Mouse (Mus musculus) inflammation-experienced regulatory T-cells, adult 6 months (primary cell): ENCODE measurements around the gene Garnl3. TPM values are rescaled to one million over a fixed set of nuclear protein-coding genes. Genes with fewer than 3 reads are reported as not detected.
"Not testable (repeated sequence)": the region's sequence is repeated elsewhere in the genome, so short reads cannot be mapped to it uniquely, and the experiment has no call there.

Experiments
- ATAC-seq: one replicate; pipeline ENCODE4 v1.8.0; 2017
- polyA plus RNA-seq, 3 experiments: library from polyadenylated mRNA; unstranded; fragments of 100-300 nt; shearing (Covaris generic); gene quantifications; one replicate each; pipeline ENCODE4 v1.2.1; 2017

Garnl3 gene
- polyA plus RNA-seq, 3 experiments from 2014 or later, result 0.18 to 0.44 TPM; not detected in 1

GRCm38 (mm10) chr2:33154751-33155372 lies 23.4 kb upstream of the Garnl3 start:
- ATAC-seq, result peak; percentile 75

- ATAC-seq, result no peak
Observed at GRCm38 (mm10) chr2:33146994-33147393, 15.5 kb upstream of the Garnl3 start.

- ATAC-seq, result no peak
Observed at GRCm38 (mm10) chr2:33143292-33143691, 11.8 kb upstream of the Garnl3 start.

GRCm38 (mm10) chr2:33138491-33138890 lies 7.0 kb upstream of the Garnl3 start:
- no peak for ATAC-seq

- ATAC-seq, result no peak
Observed at GRCm38 (mm10) chr2:33137731-33138130, 6.3 kb upstream of the Garnl3 start.

- no peak for ATAC-seq
Observed at GRCm38 (mm10) chr2:33137244-33137643, 5.8 kb upstream of the Garnl3 start.

GRCm38 (mm10) chr2:33136366-33136765 lies 4.9 kb upstream of the Garnl3 start:
- no peak for ATAC-seq

GRCm38 (mm10) chr2:33134766-33135490 lies 3.5 kb upstream of the Garnl3 start:
- no peak for ATAC-seq

- no peak for ATAC-seq
Observed at GRCm38 (mm10) chr2:33132306-33132705, 852 bp upstream of the Garnl3 start.

- peak; percentile 66 for ATAC-seq
Observed at GRCm38 (mm10) chr2:33130526-33131483, 649 bp downstream of the Garnl3 start.

- ATAC-seq, result peak; percentile 29
Observed at GRCm38 (mm10) chr2:33130141-33130525, 1.3 kb downstream of the Garnl3 start.

GRCm38 (mm10) chr2:33129696-33130095 lies 1.8 kb downstream of the Garnl3 start:
- ATAC-seq, result no peak

GRCm38 (mm10) chr2:33129005-33129404 lies 2.4 kb downstream of the Garnl3 start:
- ATAC-seq, result no peak

GRCm38 (mm10) chr2:33127271-33127670 lies 4.2 kb downstream of the Garnl3 start:
- no peak for ATAC-seq

- no peak for ATAC-seq
Observed at GRCm38 (mm10) chr2:33122856-33123255, 8.6 kb downstream of the Garnl3 start.

GRCm38 (mm10) chr2:33100536-33100935 lies 30.9 kb downstream of the Garnl3 start:
- no peak for ATAC-seq

GRCm38 (mm10) chr2:33097326-33097725 lies 34.1 kb downstream of the Garnl3 start:
- not testable (repeated sequence) for ATAC-seq

GRCm38 (mm10) chr2:33095221-33095671 lies 36.2 kb downstream of the Garnl3 start:
- ATAC-seq, result no peak

GRCm38 (mm10) chr2:33090620-33091520 lies 40.6 kb downstream of the Garnl3 start:
- ATAC-seq, result no peak

- ATAC-seq, result not testable (repeated sequence)
Observed at GRCm38 (mm10) chr2:33090033-33090400, 41.4 kb downstream of the Garnl3 start.

- no peak for ATAC-seq
Observed at GRCm38 (mm10) chr2:33089356-33090032, 42.0 kb downstream of the Garnl3 start.
